Mouse (Mus musculus): ENCODE data around the gene Rack1. TPM values are rescaled to one million over a fixed set of nuclear protein-coding genes. Genes with fewer than 3 reads are reported as not detected.

Rack1 gene
- polyA plus RNA-seq, 1 experiment from 2014 or later = 718 TPM

Other genes with a start within 250 kb of the Rack1 start
- gene Trim41, start 17.0 kb downstream of the Rack1 start, polyA plus RNA-seq (2014; fragmentation: Nextera tagmentation; extraction: Ambion mirVana) = 3.2 and 4.0 TPM in 2 replicates
- gene Trim7, start 25.8 kb downstream of the Rack1 start, polyA plus RNA-seq (2014; fragmentation: Nextera tagmentation; extraction: Ambion mirVana) = 0.61 and 1.3 TPM in 2 replicates
- gene Gm12184, start 26.3 kb downstream of the Rack1 start, polyA plus RNA-seq (2014; fragmentation: Nextera tagmentation; extraction: Ambion mirVana) = 3.5 and 3.6 TPM in 2 replicates
- 1.9 and 2.2 TPM in 2 replicates for gene Irgm1, start 71.4 kb downstream of the Rack1 start, polyA plus RNA-seq (2014; fragmentation: Nextera tagmentation; extraction: Ambion mirVana)
- gene Gm5431, start 101.9 kb downstream of the Rack1 start, polyA plus RNA-seq (2014; fragmentation: Nextera tagmentation; extraction: Ambion mirVana) = 0.13 and 0.17 TPM in 2 replicates
- gene Psme2b, start 145.9 kb downstream of the Rack1 start, polyA plus RNA-seq (2014; fragmentation: Nextera tagmentation; extraction: Ambion mirVana) = 1.7 and 2.9 TPM in 2 replicates
- gene Olfr56, start 178.6 kb downstream of the Rack1 start, polyA plus RNA-seq (2014; fragmentation: Nextera tagmentation; extraction: Ambion mirVana) = not detected in 2 replicates
- gene 9930111J21Rik1, start 179.1 kb downstream of the Rack1 start, polyA plus RNA-seq (2014; fragmentation: Nextera tagmentation; extraction: Ambion mirVana) = 0.15 and 0.28 TPM in 2 replicates
- not detected in 2 replicates for gene Gm12185, start 191.9 kb downstream of the Rack1 start, polyA plus RNA-seq (2014; fragmentation: Nextera tagmentation; extraction: Ambion mirVana)
- gene Tgtp1, start 193.8 kb downstream of the Rack1 start, polyA plus RNA-seq (2014; fragmentation: Nextera tagmentation; extraction: Ambion mirVana) = not detected in 2 replicates